Mouse (Mus musculus): ENCODE results near the gene Cd3e. TPM values are rescaled to one million over a fixed set of nuclear protein-coding genes. Genes with fewer than 3 reads are reported as not detected.
A peak's percentile ranks its signal among the peaks of the same experiment; 100 is the strongest.

Cd3e gene
- polyA plus RNA-seq, 1 experiment from 2014 or later: not detected

DNA sequence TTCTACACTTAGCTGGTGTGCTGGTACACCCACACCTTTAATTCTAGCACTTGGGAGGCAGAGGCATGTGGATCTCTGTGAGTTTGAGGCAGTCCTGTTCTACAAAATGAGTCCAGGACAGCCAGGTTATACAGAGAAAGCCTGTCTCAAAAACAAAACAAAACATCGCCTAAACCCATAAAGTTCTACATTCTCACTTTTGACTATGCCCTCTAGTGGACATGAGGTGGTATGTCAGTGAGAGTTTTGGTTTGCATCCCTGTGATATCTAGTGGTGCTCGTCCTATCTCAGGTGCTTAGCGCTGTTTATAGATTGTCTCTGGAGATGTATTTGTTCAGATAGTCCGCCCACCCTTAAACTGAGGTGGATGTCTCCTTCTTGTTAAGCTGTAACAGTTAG lies 39.1 kb upstream of the Cd3e start:
- no peak for DNase-seq (ENCODE audit: low spot score)
- Histone ChIP-seq H3K4me2 (replicated peaks; ENCODE audit: low read depth) (no peak overlapping the region), H3K27ac (replicated peaks) (no peak overlapping the region), H3K36me3 (ENCODE audit: control insufficient read depth, insufficient read depth, low read length) (no peaks in the 10 kb centered on the region), H3K4me3 (ENCODE audit: low read depth, low read length) (no peak overlapping the region), H3K9me3 (ENCODE audit: control insufficient read depth, low read length) (no peaks in the 10 kb centered on the region), H3K27me3 (ENCODE audit: control insufficient read depth, insufficient read depth, low read length) (no peaks in the 10 kb centered on the region), H3K9ac (ENCODE audit: low read length) (no peak overlapping the region), H3K4me1 (replicated peaks; ENCODE audit: control insufficient read depth, insufficient read depth) (no peaks in the 10 kb centered on the region)
- no peak for ATAC-seq (ENCODE audit: low FRiP score, low TSS enrichment)
- TF ChIP-seq EP300 (optimal IDR thresholded peaks at IDR 0.05) (no peak), CTCF (IDR thresholded peaks at IDR 0.05; ENCODE audit: low read depth) (peak; percentile 84)
- 25% methylated on average over 4 of the region's 4 CpGs for WGBS

DNA sequence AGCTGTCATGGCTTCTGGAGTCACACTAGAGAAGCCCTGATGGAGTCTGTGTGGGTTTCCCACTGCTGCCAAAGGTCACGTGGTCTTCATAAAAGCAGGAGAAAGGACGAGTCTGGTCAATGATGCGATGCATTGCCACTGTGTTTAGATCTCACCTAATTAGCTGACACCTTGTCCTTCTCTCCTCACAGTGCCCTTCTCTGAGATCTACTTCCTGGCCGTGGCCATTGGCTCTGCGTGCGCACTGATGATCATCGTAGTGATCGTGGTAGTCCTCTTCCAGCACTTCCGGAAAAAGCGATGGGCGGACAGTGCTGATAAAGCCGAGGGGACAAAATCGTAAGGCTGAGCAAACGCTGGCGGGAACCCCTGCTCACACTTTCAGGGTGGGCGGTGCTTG lies 37.5 kb upstream of the Cd3e start:
- no peak for ATAC-seq (ENCODE audit: low FRiP score, low TSS enrichment)
- H3K27ac ChIP-seq (replicated peaks): no peak overlapping the region
- H3K27me3 ChIP-seq (ENCODE audit: control insufficient read depth, insufficient read depth, low read length): no peaks in the 10 kb centered on the region
- TF ChIP-seq EP300 (optimal IDR thresholded peaks at IDR 0.05): no peak
- no peak for TF ChIP-seq CTCF (IDR thresholded peaks at IDR 0.05; ENCODE audit: low read depth)
- H3K9me3 ChIP-seq (ENCODE audit: control insufficient read depth, low read length): no peaks in the 10 kb centered on the region
- 85% methylated on average over 16 of the region's 16 CpGs for WGBS
- no peak overlapping the region for H3K4me2 ChIP-seq (replicated peaks; ENCODE audit: low read depth)
- H3K4me3 ChIP-seq (ENCODE audit: low read depth, low read length): no peak overlapping the region
- no peaks in the 10 kb centered on the region for H3K36me3 ChIP-seq (ENCODE audit: control insufficient read depth, insufficient read depth, low read length)
- H3K9ac ChIP-seq (ENCODE audit: low read length): no peak overlapping the region
- no peak for DNase-seq (ENCODE audit: low spot score)
- H3K4me1 ChIP-seq (replicated peaks; ENCODE audit: control insufficient read depth, insufficient read depth): no peaks in the 10 kb centered on the region

DNA sequence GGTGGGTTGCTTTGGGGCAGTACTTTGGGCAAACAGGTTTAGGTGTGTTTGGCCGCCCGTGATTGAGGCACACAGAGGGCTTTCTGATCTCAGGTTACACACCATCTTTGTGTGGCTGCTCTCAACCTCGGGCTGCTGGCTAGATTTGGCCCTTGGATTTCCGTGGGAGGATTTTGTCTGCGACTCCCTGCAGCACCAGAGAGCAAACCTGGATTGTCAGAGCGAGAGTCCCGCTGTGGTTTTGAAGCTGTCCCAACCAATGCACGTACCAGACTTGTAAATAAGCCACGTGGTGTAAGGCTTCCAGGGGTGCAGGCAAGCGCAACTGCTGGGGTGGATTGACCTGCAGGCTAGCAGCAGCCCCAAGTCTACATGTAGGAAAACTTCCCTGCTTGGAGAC lies 33.5 kb upstream of the Cd3e start:
- no peaks in the 10 kb centered on the region for H3K4me1 ChIP-seq (replicated peaks; ENCODE audit: control insufficient read depth, insufficient read depth)
- peak overlapping the region; percentile 45 for H3K4me3 ChIP-seq (ENCODE audit: low read depth, low read length)
- ATAC-seq (ENCODE audit: low FRiP score, low TSS enrichment): no peak
- WGBS: 3% methylated on average over 10 of the region's 10 CpGs
- H3K27me3 ChIP-seq (ENCODE audit: control insufficient read depth, insufficient read depth, low read length): no peaks in the 10 kb centered on the region
- H3K36me3 ChIP-seq (ENCODE audit: control insufficient read depth, insufficient read depth, low read length): no peaks in the 10 kb centered on the region
- DNase-seq (ENCODE audit: low spot score): peak; percentile 51
- peak overlapping the region; percentile 90 for H3K27ac ChIP-seq (replicated peaks)
- TF ChIP-seq CTCF (IDR thresholded peaks at IDR 0.05; ENCODE audit: low read depth) (no peak), EP300 (optimal IDR thresholded peaks at IDR 0.05) (no peak)
- peak overlapping the region; percentile 55 for H3K4me2 ChIP-seq (replicated peaks; ENCODE audit: low read depth)
- no peaks in the 10 kb centered on the region for H3K9me3 ChIP-seq (ENCODE audit: control insufficient read depth, low read length)
- peak overlapping the region; percentile 63 for H3K9ac ChIP-seq (ENCODE audit: low read length)

- DNase-seq (ENCODE audit: low spot score): peak; percentile 94
- TF ChIP-seq EP300 (optimal IDR thresholded peaks at IDR 0.05) (no peak), CTCF (IDR thresholded peaks at IDR 0.05; ENCODE audit: low read depth) (no peak)
- Histone ChIP-seq H3K27me3 (ENCODE audit: control insufficient read depth, insufficient read depth, low read length) (no peaks in the 10 kb centered on the region), H3K4me2 (replicated peaks; ENCODE audit: low read depth) (peak overlapping the region; percentile 55), H3K36me3 (ENCODE audit: control insufficient read depth, insufficient read depth, low read length) (no peaks in the 10 kb centered on the region), H3K4me1 (replicated peaks; ENCODE audit: control insufficient read depth, insufficient read depth) (no peaks in the 10 kb centered on the region), H3K4me3 (ENCODE audit: low read depth, low read length) (peak overlapping the region; percentile 45), H3K9me3 (ENCODE audit: control insufficient read depth, low read length) (no peaks in the 10 kb centered on the region), H3K9ac (ENCODE audit: low read length) (peak overlapping the region; percentile 63), H3K27ac (replicated peaks) (peak overlapping the region; percentile 90)
- under 1% methylated on average over 20 of the region's 20 CpGs for WGBS
- ATAC-seq (ENCODE audit: low FRiP score, low TSS enrichment): peak; percentile 97
Observed at GRCm38 (mm10) chr9:45042056-45042720, 32.8 kb upstream of the Cd3e start.

DNA sequence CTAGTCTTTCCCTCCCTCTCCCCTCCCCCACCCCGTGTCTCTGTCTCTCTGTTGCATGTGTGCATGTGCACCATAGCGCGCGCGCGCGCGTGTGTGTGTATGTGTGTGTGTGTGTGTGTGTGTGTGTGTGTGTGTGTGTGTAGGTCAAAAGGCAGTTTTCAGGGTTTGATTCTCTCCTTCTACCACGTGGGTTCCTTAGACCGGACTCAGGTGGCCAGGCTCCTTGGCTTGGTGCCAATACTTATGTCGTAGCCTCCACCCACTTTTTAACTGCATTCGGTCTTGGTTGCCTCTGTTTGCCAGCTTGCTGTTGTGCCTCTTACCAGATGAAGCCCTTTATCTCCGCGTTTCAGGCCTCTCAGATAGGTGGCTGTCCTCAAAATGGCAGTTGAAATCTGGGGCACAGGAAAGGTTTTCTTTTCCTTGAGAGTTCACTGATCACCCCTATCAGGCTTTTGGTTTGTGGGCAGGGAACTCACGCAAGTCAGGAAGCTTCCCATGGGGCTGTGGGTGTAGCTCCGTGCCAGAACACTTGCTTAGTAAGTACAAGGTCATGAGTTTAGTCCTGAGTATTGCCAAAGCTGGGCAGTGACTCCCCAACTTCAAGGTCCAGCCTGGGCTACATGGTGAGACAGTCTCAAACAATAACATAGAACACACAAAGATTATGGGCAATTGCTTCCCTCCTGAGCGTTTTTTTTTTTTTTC lies 31.9 kb upstream of the Cd3e start:
- peak; percentile 57 for ATAC-seq (ENCODE audit: low FRiP score, low TSS enrichment)
- WGBS: 26% methylated on average over 17 of the region's 17 CpGs

More for the DNA sequence above, 31.9 kb upstream of the Cd3e start:
- no peaks in the 10 kb centered on the region for H3K36me3 ChIP-seq (ENCODE audit: control insufficient read depth, insufficient read depth, low read length)
- H3K27me3 ChIP-seq (ENCODE audit: control insufficient read depth, insufficient read depth, low read length): no peaks in the 10 kb centered on the region
- TF ChIP-seq EP300 (optimal IDR thresholded peaks at IDR 0.05) (no peak), CTCF (IDR thresholded peaks at IDR 0.05; ENCODE audit: low read depth) (no peak)
- H3K4me3 ChIP-seq (ENCODE audit: low read depth, low read length): no peak overlapping the region
- peak overlapping the region; percentile 90 for H3K27ac ChIP-seq (replicated peaks)
- peak; percentile 81 for DNase-seq (ENCODE audit: low spot score)
- H3K4me2 ChIP-seq (replicated peaks; ENCODE audit: low read depth): peak overlapping the region; percentile 42
- H3K9me3 ChIP-seq (ENCODE audit: control insufficient read depth, low read length): no peaks in the 10 kb centered on the region
- H3K4me1 ChIP-seq (replicated peaks; ENCODE audit: control insufficient read depth, insufficient read depth): no peaks in the 10 kb centered on the region
- no peak overlapping the region for H3K9ac ChIP-seq (ENCODE audit: low read length)
